Mouse (Mus musculus): ENCODE data around the gene Arhgap18.

GRCm38 (mm10) chr10:26799562-26800051 lies 46.4 kb downstream of the Arhgap18 start:
- no peak; the same call in 1 of the 2 replicates for TF ChIP-seq POLR2A (IDR thresholded peaks at IDR 0.05; ENCODE audit: borderline replicate concordance, extremely low read depth, low read depth, low read length)
- TF ChIP-seq CTCF (IDR thresholded peaks at IDR 0.05; ENCODE audit: insufficient read depth, low read length): no peak
